Mouse (Mus musculus): ENCODE results near the gene Calcoco1.
A peak's percentile ranks its signal among the peaks of the same experiment; 100 is the strongest.

Calcoco1 gene

DNA sequence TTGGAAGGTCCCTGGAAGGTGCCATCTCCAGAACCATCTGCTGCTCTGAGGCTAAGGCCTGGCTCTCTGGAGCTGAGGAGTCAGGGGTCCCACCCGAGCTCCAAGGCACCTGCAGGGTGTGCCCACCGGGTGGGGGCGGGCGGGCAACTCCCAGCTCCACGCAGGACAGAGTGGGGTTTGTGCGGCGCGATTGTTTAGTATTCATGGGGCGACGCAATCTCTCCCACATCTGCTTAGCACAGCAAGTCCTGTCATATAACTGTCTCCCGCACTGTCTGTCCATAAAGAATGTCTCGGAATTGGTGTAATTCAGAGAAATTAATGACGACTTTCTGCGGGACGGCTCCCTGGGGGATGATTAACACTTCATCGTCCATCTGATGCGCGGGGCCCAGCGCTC lies 15.1 kb upstream of the Calcoco1 start:
- DNase-seq, result no peak

GRCm38 (mm10) chr15:102736127-102736944 lies 14.4 kb upstream of the Calcoco1 start:
- DNase-seq, result peak in 1 of 2 experiments; percentile 27

- DNase-seq, result peak in 1 of 2 experiments; percentile 54
Observed at GRCm38 (mm10) chr15:102735031-102735430, 13.1 kb upstream of the Calcoco1 start.

GRCm38 (mm10) chr15:102733759-102734531 lies 12.0 kb upstream of the Calcoco1 start:
- DNase-seq, result no peak

DNA sequence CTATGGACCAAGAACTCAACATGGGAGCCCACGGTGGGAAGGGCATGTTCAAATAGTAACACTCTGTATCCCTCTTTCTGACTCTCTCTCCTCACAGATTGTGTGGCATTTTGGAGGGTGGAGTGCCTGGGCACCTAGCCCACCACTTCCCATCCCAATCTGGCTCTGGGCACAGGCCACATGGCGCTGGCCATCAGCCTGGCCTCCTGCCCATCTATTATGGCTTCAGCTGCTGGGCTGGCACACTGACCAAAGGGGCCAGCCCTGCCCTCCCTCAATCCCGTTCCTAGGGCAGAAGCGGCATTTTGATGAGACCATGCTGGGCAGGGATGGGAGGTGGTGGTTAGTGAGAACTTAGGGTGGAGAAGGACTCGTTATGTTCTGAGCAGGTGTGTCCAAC lies 11.3 kb upstream of the Calcoco1 start:
- DNase-seq, result no peak

GRCm38 (mm10) chr15:102732406-102732805 lies 10.4 kb upstream of the Calcoco1 start:
- DNase-seq, result no peak

DNA sequence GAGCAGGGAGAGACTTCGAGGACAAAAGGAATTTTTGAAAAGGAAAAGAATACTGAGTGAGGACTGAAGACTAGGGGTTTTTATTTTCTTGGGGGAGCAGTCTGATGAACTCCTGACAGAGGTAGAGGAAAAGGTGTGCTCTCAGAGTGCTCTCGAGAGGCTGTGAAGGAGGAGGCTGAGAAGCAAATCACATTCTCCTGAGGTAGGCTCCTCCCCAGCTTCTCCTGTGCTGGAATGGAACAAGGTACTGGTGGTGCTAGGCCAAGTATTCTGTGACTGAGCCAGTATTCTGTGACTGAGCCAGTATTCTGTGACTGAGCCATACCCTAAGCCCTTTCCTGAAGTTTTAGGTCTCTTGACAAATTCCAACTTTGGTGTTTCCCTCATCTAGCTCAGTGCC lies 6.0 kb upstream of the Calcoco1 start:
- DNase-seq, result no peak

DNA sequence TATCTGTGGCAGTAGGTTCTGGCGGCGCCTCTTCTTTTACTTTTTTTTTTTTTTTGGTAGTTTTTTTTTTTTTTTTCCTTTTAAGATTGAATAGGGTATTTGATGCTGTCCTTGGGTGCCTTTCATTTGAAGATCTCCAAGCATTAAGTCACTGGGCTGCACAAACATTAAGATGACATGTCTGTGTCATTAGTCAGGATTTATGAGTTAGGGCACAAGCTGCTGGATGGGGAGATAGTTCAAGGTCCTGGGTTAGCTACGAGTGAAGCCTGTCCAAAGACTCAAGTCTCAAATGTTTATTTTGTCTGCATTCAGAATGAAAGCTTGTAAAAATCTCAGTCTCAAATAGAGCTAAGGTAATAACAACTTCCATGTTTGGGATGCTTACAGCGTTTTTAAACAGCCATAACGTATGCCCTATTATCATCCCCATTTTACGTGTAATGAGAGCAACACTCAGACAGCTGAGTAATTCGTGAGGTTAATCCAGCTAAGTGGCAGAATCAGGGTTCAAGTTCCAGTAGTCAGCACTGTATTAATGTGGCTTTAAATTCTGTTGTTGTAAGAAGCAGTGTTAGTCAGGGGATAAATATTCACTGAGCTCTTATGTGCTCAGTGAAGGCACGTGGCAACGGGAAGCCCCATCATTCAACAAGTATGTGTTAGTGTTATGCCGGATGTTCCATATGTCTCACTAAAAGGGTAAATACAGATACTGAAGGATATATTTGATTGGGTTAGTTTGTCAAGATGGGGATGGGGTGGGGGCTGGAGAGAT lies 1.6 kb upstream of the Calcoco1 start:
- DNase-seq, result no peak

DNA sequence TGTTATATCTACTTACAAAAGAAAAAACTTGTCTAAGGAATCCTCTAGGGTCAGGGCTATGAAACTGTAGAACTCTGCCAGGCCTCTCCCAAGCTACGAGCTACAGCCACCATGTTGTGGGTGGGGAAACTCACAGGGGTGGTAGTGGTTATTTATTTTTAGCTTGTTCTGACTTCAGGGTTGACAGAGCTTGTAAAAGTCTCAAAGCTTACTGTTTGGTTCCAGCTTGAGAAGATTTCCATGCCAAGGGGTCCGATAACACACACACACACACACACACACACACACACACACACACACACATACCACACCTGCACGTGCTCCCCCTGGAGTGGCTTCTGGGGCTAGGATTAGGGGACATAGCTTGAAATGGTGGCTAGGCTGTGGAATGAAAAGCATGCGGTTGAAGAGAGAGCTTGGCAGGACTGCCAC lies 538 bp upstream of the Calcoco1 start:
- DNase-seq, result peak in 1 of 2 experiments; percentile 21

GRCm38 (mm10) chr15:102721016-102721898 lies 721 bp downstream of the Calcoco1 start:
- DNase-seq, result no peak

DNA sequence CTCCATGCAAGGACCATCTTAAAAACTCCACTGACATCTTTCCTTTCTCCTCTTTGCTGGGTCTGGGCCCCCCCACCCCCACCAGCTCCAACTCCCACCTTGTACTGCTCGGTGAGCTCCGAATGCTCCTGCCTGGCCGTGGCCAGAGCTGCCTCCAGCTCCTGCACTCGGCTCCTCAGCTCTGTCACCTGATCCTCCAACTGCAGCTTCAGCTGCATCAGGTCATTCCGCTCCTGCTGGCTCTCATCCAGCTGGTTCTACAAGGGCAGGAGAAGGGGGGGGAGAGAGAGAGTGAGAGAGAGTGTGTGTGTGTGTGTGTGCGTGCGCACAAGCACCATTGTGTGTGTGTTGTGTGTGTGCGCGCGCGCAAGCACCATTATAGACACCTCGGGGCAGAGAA lies 5.8 kb downstream of the Calcoco1 start:
- peak; percentile 63 to 65 for DNase-seq

DNA sequence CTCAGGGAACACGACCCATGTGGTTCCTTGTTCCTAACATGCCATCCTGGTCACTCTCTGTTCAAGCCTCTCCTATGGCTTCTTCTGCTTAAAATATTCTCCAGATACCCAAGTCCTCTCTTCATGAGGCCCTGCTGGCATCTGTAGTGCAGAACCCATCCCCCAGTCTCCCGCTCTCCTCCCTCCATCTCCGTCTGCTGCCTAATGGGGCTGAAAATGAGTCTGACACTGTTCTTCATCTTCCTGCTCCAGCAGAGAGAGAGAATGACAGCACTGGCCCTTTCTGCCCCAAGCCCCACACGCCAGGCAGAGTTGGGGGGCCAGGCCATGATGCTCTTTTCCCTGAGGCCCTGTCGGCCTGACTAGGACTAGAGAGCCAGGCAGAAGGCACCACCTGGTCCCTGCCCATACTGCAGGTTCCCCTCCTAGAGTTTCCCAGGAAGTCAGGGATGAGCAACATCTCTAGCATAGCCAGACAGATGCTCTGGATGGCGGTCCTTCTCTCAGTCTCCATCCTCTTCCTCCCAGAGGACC lies 14.2 kb downstream of the Calcoco1 start:
- no peak for DNase-seq

- DNase-seq, result no peak
Observed at GRCm38 (mm10) chr15:102705923-102706503, 16.0 kb downstream of the Calcoco1 start.

GRCm38 (mm10) chr15:102705226-102705894 lies 16.6 kb downstream of the Calcoco1 start:
- no peak for DNase-seq

GRCm38 (mm10) chr15:102704806-102705205 lies 17.2 kb downstream of the Calcoco1 start:
- DNase-seq, result no peak

- no peak for DNase-seq
Observed at GRCm38 (mm10) chr15:102702972-102703371, 19.0 kb downstream of the Calcoco1 start.

DNA sequence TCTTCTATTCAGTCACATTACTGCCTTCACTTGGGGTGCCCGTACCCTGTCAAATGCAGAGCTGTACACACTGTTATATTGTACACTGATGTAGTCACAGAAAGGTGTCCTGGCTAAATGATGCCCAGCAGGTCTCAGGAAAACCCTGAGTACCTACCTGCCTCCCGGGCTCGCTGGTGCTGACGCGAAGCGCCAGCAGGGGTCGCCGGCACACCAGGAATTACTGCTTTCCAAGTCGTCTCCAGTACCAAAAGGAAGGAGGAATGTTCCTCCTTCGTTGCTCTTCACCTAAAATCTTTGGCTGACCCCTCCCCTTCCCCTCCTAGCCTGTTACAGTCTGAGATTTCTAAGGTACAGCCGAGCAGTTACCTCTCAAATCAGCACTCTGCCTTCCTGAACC lies 23.8 kb downstream of the Calcoco1 start:
- peak; percentile 77 to 92 for DNase-seq

- no peak for DNase-seq
Observed at GRCm38 (mm10) chr15:102696899-102697298, 25.1 kb downstream of the Calcoco1 start.

GRCm38 (mm10) chr15:102693600-102693999 lies 28.4 kb downstream of the Calcoco1 start:
- DNase-seq, result peak; percentile 78 to 80

DNA sequence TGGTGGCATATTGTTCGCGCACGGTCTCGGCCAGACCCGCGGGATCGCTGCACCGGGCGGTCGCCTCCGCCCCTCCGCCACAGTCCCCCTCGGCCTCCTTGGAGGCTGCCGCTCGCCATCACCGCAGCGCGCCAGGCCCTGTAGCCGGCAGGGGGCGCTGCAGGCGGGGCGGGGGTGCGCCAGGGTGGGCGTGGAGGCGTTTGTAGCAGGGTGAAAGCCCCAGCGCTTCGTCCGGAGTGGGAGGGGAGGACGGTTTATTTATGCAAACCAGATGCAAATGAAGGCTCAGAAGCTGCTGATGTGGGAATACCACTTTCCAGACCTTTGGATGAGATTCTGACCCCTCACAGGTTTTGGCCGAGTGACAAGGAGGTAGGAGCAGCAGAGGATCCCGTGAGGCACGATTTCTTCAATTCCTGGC lies 29.0 kb downstream of the Calcoco1 start:
- DNase-seq, result peak; percentile 62 to 70

- peak in 1 of 2 experiments; percentile 23 for DNase-seq
Observed at GRCm38 (mm10) chr15:102692321-102692804, 29.6 kb downstream of the Calcoco1 start.

Measured in kidney, postnatal 36 days (tissue).